Mouse (Mus musculus) CH12.LX (cell line): ENCODE results near the gene Bnc2. TPM values are rescaled to one million over a fixed set of nuclear protein-coding genes. Genes with fewer than 3 reads are reported as not detected.

Experiments used
- DNase-seq: peaks from one replicate; pipeline ENCODE4 v3.0.0-alpha.2; 2013; ENCODE audit errors: extremely low read depth
- H3K27ac ChIP-seq: 2 replicates; pipeline ENCODE4 v1.5.1; 2012; ENCODE audit warnings: low read depth, mild to moderate bottlenecking, control low read depth, moderate library complexity; ENCODE audit not compliant: insufficient read depth
- H3K27me3 ChIP-seq: replicated peaks from 2 replicates; pipeline ENCODE3; 2012; ENCODE audit warnings: inconsistent platforms
- H3K36me3 ChIP-seq, 2 experiments: replicated peaks in 1 of 2; 2 replicates each; pipeline versions ENCODE3 to v1.6.1; 2012; ENCODE audit warnings: inconsistent platforms in 1 of 2, low read length in 1 of 2, mild to moderate bottlenecking in 1 of 2, mixed read lengths in 1 of 2, moderate library complexity in 1 of 2; ENCODE audit not compliant: control insufficient read depth in 1 of 2, insufficient read depth in 1 of 2
- H3K4me1 ChIP-seq, 2 experiments: 2 replicates each; pipeline ENCODE4 v1.6.1; 2012; ENCODE audit warnings: inconsistent platforms in 1 of 2, moderate library complexity in 1 of 2; ENCODE audit not compliant: insufficient read depth in 2 of 2, control insufficient read depth in 1 of 2
- H3K4me2 ChIP-seq: 2 replicates; pipeline ENCODE4 v1.6.1; 2012; ENCODE audit warnings: low read depth, mild to moderate bottlenecking, control low read depth; ENCODE audit not compliant: poor library complexity, insufficient read depth, severe bottlenecking
- H3K4me3 ChIP-seq, 3 experiments: fragments of 150-350 bp in 1 of 3; sonication (generic) in 1 of 3; replicated peaks in 1 of 3; 2 replicates each; pipeline versions ENCODE3 to v1.5.1; 2011 to 2012; ENCODE audit warnings: low read depth in 2 of 3, low read length in 2 of 3, mild to moderate bottlenecking in 2 of 3, moderate library complexity in 2 of 3, control low read depth in 1 of 3, improper control_type of control experiment in 1 of 3, inconsistent platforms in 1 of 3, mixed read lengths in 1 of 3; ENCODE audit not compliant: poor library complexity in 1 of 3
- H3K79me2 ChIP-seq: replicated peaks from 2 replicates; pipeline ENCODE4 v1.6.1; 2012; ENCODE audit warnings: mild to moderate bottlenecking, moderate library complexity; ENCODE audit not compliant: control insufficient read depth, poor library complexity, insufficient read depth, severe bottlenecking; ENCODE audit errors: extremely low read depth
- H3K9ac ChIP-seq: 2 replicates; pipeline ENCODE4 v1.6.1; 2012; ENCODE audit warnings: low read depth, mild to moderate bottlenecking, control low read depth, moderate library complexity; ENCODE audit not compliant: insufficient read depth
- H3K9me3 ChIP-seq: replicated peaks from 2 replicates; pipeline ENCODE3; 2012; ENCODE audit warnings: low read length, inconsistent platforms, mixed read lengths
- BHLHE40 ChIP-seq: IDR thresholded peaks from 2 replicates; pipeline ENCODE4 v1.6.1; 2011; ENCODE audit warnings: mild to moderate bottlenecking, low read depth, low read length, improper control_type of control experiment
- CHD1 ChIP-seq: IDR thresholded peaks from 2 replicates; pipeline ENCODE4 v1.6.1; 2012; ENCODE audit warnings: low read depth, low read length, improper control_type of control experiment, inconsistent platforms
- CHD2 ChIP-seq: IDR thresholded peaks from 2 replicates; pipeline ENCODE4 v1.6.1; 2011; ENCODE audit warnings: low read length, improper control_type of control experiment
- E2F4 ChIP-seq: IDR thresholded peaks from 2 replicates; pipeline ENCODE4 v1.6.1; 2011; ENCODE audit warnings: low read depth, low read length, improper control_type of control experiment; ENCODE audit not compliant: insufficient replicate concordance
- ETS1 ChIP-seq: conservative IDR thresholded peaks from 2 replicates; pipeline ENCODE4 v1.6.1; 2012; ENCODE audit warnings: low read depth, mild to moderate bottlenecking, inconsistent platforms, low read length, improper control_type of control experiment, moderate library complexity
- HCFC1 ChIP-seq: IDR thresholded peaks from 2 replicates; pipeline ENCODE4 v1.6.1; 2012; ENCODE audit warnings: low read depth, mild to moderate bottlenecking, inconsistent platforms, low read length, improper control_type of control experiment
- IRF4 ChIP-seq: IDR thresholded peaks from 2 replicates; pipeline ENCODE4 v1.6.1; 2014; ENCODE audit warnings: low read depth, mild to moderate bottlenecking, inconsistent platforms, low read length, improper control_type of control experiment
- JUN ChIP-seq: IDR thresholded peaks from 2 replicates; pipeline ENCODE4 v1.6.1; 2011; ENCODE audit warnings: low read depth, mild to moderate bottlenecking, low read length, improper control_type of control experiment, moderate library complexity; ENCODE audit not compliant: insufficient read depth
- JUND ChIP-seq: conservative IDR thresholded peaks from 2 replicates; pipeline ENCODE4 v1.6.1; 2011; ENCODE audit warnings: low read depth, low read length, improper control_type of control experiment
- KAT2A ChIP-seq: IDR thresholded peaks from 2 replicates; pipeline ENCODE4 v1.6.1; 2012; ENCODE audit warnings: low read length, improper control_type of control experiment, inconsistent platforms; ENCODE audit not compliant: insufficient replicate concordance
- MAX ChIP-seq: IDR thresholded peaks from 2 replicates; pipeline ENCODE4 v1.6.1; 2011; ENCODE audit warnings: low read length, improper control_type of control experiment
- MAZ ChIP-seq: IDR thresholded peaks from 2 replicates; pipeline ENCODE4 v1.6.1; 2012; ENCODE audit warnings: low read depth, mild to moderate bottlenecking, inconsistent platforms, low read length, improper control_type of control experiment, moderate library complexity
- MYC ChIP-seq: IDR thresholded peaks from 2 replicates; pipeline ENCODE4 v1.6.1; 2011; ENCODE audit warnings: low read depth, mild to moderate bottlenecking, improper control_type of control experiment, low read length
- NELFE ChIP-seq: IDR thresholded peaks from 2 replicates; pipeline ENCODE4 v1.6.1; 2011; ENCODE audit warnings: low read depth, low read length, improper control_type of control experiment
- NRF1 ChIP-seq: IDR thresholded peaks from 2 replicates; pipeline ENCODE4 v1.6.1; 2014; ENCODE audit warnings: low read depth, mild to moderate bottlenecking, inconsistent platforms, low read length, improper control_type of control experiment, moderate library complexity
- POLR2AphosphoS2 ChIP-seq: IDR thresholded peaks from 2 replicates; pipeline ENCODE4 v1.6.1; 2011; ENCODE audit warnings: low read depth, low read length, improper control_type of control experiment
- RAD21 ChIP-seq: IDR thresholded peaks from 2 replicates; pipeline ENCODE4 v1.6.1; 2011; ENCODE audit warnings: low read depth, mild to moderate bottlenecking, low read length, improper control_type of control experiment, moderate library complexity
- RCOR1 ChIP-seq: conservative IDR thresholded peaks from 2 replicates; pipeline ENCODE4 v1.6.1; 2012; ENCODE audit warnings: low read depth, mild to moderate bottlenecking, inconsistent platforms, low read length, improper control_type of control experiment
- SMC3 ChIP-seq: IDR thresholded peaks from 2 replicates; pipeline ENCODE4 v1.6.1; 2011; ENCODE audit warnings: low read depth, low read length, improper control_type of control experiment
- TBP ChIP-seq: conservative IDR thresholded peaks from 2 replicates; pipeline ENCODE4 v1.6.1; 2011; ENCODE audit warnings: low read depth, low read length, improper control_type of control experiment
- UBTF ChIP-seq: IDR thresholded peaks from 2 replicates; pipeline ENCODE4 v1.6.1; 2012; ENCODE audit warnings: low read depth, mild to moderate bottlenecking, inconsistent platforms, low read length, improper control_type of control experiment, moderate library complexity
- ZKSCAN1 ChIP-seq: IDR thresholded peaks from 2 replicates; pipeline ENCODE4 v1.6.1; 2012; ENCODE audit warnings: low read depth, inconsistent platforms, low read length, improper control_type of control experiment, borderline replicate concordance
- ZMIZ1 ChIP-seq: IDR thresholded peaks from 2 replicates; pipeline ENCODE4 v1.6.1; 2012; ENCODE audit warnings: low read depth, mild to moderate bottlenecking, inconsistent platforms, low read length, improper control_type of control experiment
- ZNF384 ChIP-seq: IDR thresholded peaks from 2 replicates; pipeline ENCODE4 v1.6.1; 2012; ENCODE audit warnings: low read depth, low read length, improper control_type of control experiment, inconsistent platforms
- dilution Hi-C: fragments of 300-500 bp; cut with MboI; formaldehyde crosslinking; loops from 2 replicates; pipeline ENCODE4 v1.14.3; 2020; ENCODE audit warnings: low sequenced_read_pairs; ENCODE audit not compliant: extremely low pct_unique_long_range_greater_than_20kb, extremely low pct_ligation_motif_present
- in situ Hi-C: fragments of 300-500 bp; cut with MboI; formaldehyde crosslinking; loops from 3 replicates; pipeline ENCODE4 v1.14.3; 2019; ENCODE audit warnings: low sequenced_read_pairs, low pct_ligation_motif_present, low pct_unique_long_range_greater_than_20kb, mixed read lengths
- polyA plus RNA-seq: library from polyadenylated mRNA; unstranded; fragments of >175 nt; gene quantifications from 2 replicates; pipeline ENCODE4 v1.2.1, GENCODE M21; 2012; ENCODE audit warnings: low read depth; ENCODE audit not compliant: insufficient read length
- total RNA-seq, 2 experiments: library from RNA; depleted of rRNA; stranded (reverse); fragments of 300-350 nt in 1 of 2; fragments of >200 nt in 1 of 2; gene quantifications; 2 replicates each; pipeline ENCODE4 v1.2.3; 2012 to 2014

Gene Bnc2
- total and polyA plus RNA-seq, 3 experiments, result not detected

- H3K79me2 ChIP-seq, result no peaks in the 10 kb centered on the region
- no peak overlapping the region for H3K4me3 ChIP-seq
- dilution Hi-C loops, result no loop called here
- H3K9ac ChIP-seq, result no peak overlapping the region
- H3K4me1 ChIP-seq, result no peaks in the 10 kb centered on the region
- no peak for DNase-seq
- H3K27ac ChIP-seq, result no peak overlapping the region
- peaks cover 54% of the 10 kb centered on the region for H3K9me3 ChIP-seq
- no peaks in the 10 kb centered on the region for H3K36me3 ChIP-seq
- H3K27me3 ChIP-seq, result no peaks in the 10 kb centered on the region
- no peak overlapping the region for H3K4me2 ChIP-seq
- TF ChIP-seq KAT2A, result no peak
- TF ChIP-seq MAZ, result no peak
- TF ChIP-seq BHLHE40, result no peak
- TF ChIP-seq CHD1, result no peak
- no peak for TF ChIP-seq MAX
- TF ChIP-seq E2F4, result no peak
- TF ChIP-seq POLR2AphosphoS2, result no peak
- no peak for TF ChIP-seq SMC3
- TF ChIP-seq ZNF384, result no peak
- TF ChIP-seq CHD2, result no peak
- no peak for TF ChIP-seq NRF1
- TF ChIP-seq, all 38 proteins: peak for 0
- in situ Hi-C loops, result no loop called here
Measured at GRCm38 (mm10) chr4:84317421-84317820, 357.7 kb downstream of the Bnc2 start.

DNA sequence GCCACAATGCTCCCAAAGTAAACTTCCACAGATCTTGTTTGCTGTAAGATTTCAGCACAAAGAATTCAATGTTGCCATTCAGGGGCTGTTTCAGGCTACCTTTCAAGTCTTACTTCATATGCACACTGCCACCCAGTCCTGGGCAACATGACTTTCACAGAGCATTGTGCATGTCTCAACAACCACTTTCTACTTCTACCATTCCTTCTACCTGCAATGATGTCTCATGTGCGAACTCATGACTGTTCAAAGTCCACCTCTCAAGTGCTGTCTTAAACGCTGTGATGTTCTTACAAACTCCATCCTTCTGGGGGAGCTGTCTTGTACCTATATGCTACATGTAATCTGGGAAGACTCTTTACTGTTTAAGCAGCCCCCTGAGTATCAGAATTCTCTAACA is 363.7 kb downstream of the Bnc2 start:
- H3K4me3 ChIP-seq, result no peak overlapping the region
- in situ Hi-C loops, result no loop called here
- DNase-seq, result no peak
- no peak overlapping the region for H3K9ac ChIP-seq
- H3K36me3 ChIP-seq, result no peaks in the 10 kb centered on the region
- no peak overlapping the region for H3K27ac ChIP-seq
- H3K27me3 ChIP-seq, result no peaks in the 10 kb centered on the region
- dilution Hi-C loops, result no loop called here
- no peaks in the 10 kb centered on the region for H3K79me2 ChIP-seq
- H3K9me3 ChIP-seq, result peaks cover 52% of the 10 kb centered on the region
- TF ChIP-seq HCFC1, result no peak
- no peak for TF ChIP-seq ETS1
- no peak for TF ChIP-seq TBP
- no peak for TF ChIP-seq ZNF384
- TF ChIP-seq JUN, result no peak
- TF ChIP-seq MYC, result no peak
- no peak for TF ChIP-seq RAD21
- TF ChIP-seq IRF4, result no peak
- no peak for TF ChIP-seq JUND
- TF ChIP-seq ZMIZ1, result no peak
- TF ChIP-seq MAX, result no peak
- no peak for TF ChIP-seq BHLHE40
- TF ChIP-seq RCOR1, result no peak
- TF ChIP-seq NELFE, result no peak
- no peak for TF ChIP-seq UBTF
- TF ChIP-seq ZKSCAN1, result no peak
- no peaks in the 10 kb centered on the region for H3K4me1 ChIP-seq
- no peak overlapping the region for H3K4me2 ChIP-seq
